Mouse (Mus musculus): ENCODE data around the gene Myt1l. TPM values are rescaled to one million over a fixed set of nuclear protein-coding genes. Genes with fewer than 3 reads are reported as not detected.

Gene Myt1l
- polyA plus RNA-seq, 1 experiment, result 0.11 TPM

GRCm38 (mm10) chr12:29823766-29824417 is 295.7 kb downstream of the Myt1l start:
- no peaks in the 10 kb centered on the region for H3K4me1 ChIP-seq (replicated peaks; ENCODE audit: control insufficient read depth, insufficient read depth, low read length)
- H3K27ac ChIP-seq (ENCODE audit: control insufficient read depth, insufficient read depth, low read length), result no peak overlapping the region
- 88% methylated on average over 10 of the region's 10 CpGs for WGBS
- H3K27me3 ChIP-seq (ENCODE audit: control insufficient read depth, insufficient read depth, low read length), result no peaks in the 10 kb centered on the region
- H3K36me3 ChIP-seq (ENCODE audit: control insufficient read depth, insufficient read depth, low read length), result no peaks in the 10 kb centered on the region
- TF ChIP-seq CTCF (IDR thresholded peaks at IDR 0.05; ENCODE audit: borderline replicate concordance, control insufficient read depth, extremely low read depth, insufficient read depth, low read length, poor library complexity) (no peak), POLR2A (IDR thresholded peaks at IDR 0.05; ENCODE audit: control insufficient read depth, extremely low read depth, insufficient read depth, low read length, poor library complexity) (no peak)
- H3K4me3 ChIP-seq (ENCODE audit: control insufficient read depth, insufficient read depth, low read length), result no peak overlapping the region
- DNase-seq, result no peak

GRCm38 (mm10) chr12:29830571-29830970 is 302.4 kb downstream of the Myt1l start:
- no peaks in the 10 kb centered on the region for H3K4me1 ChIP-seq (replicated peaks; ENCODE audit: control insufficient read depth, insufficient read depth, low read length)
- H3K4me3 ChIP-seq (ENCODE audit: control insufficient read depth, insufficient read depth, low read length), result no peak overlapping the region
- no peaks in the 10 kb centered on the region for H3K36me3 ChIP-seq (ENCODE audit: control insufficient read depth, insufficient read depth, low read length)
- no peak for DNase-seq
- TF ChIP-seq POLR2A (IDR thresholded peaks at IDR 0.05; ENCODE audit: control insufficient read depth, extremely low read depth, insufficient read depth, low read length, poor library complexity) (no peak), CTCF (IDR thresholded peaks at IDR 0.05; ENCODE audit: borderline replicate concordance, control insufficient read depth, extremely low read depth, insufficient read depth, low read length, poor library complexity) (no peak)
- no peaks in the 10 kb centered on the region for H3K27me3 ChIP-seq (ENCODE audit: control insufficient read depth, insufficient read depth, low read length)
- no peak overlapping the region for H3K27ac ChIP-seq (ENCODE audit: control insufficient read depth, insufficient read depth, low read length)

- no peaks in the 10 kb centered on the region for H3K4me1 ChIP-seq (replicated peaks; ENCODE audit: control insufficient read depth, insufficient read depth, low read length)
- no peak overlapping the region for H3K27ac ChIP-seq (ENCODE audit: control insufficient read depth, insufficient read depth, low read length)
- H3K27me3 ChIP-seq (ENCODE audit: control insufficient read depth, insufficient read depth, low read length), result no peaks in the 10 kb centered on the region
- no peak for DNase-seq
- no peaks in the 10 kb centered on the region for H3K36me3 ChIP-seq (ENCODE audit: control insufficient read depth, insufficient read depth, low read length)
- WGBS, result 83% methylated on average over 11 of the region's 11 CpGs
- H3K4me3 ChIP-seq (ENCODE audit: control insufficient read depth, insufficient read depth, low read length), result no peak overlapping the region
- TF ChIP-seq CTCF (IDR thresholded peaks at IDR 0.05; ENCODE audit: borderline replicate concordance, control insufficient read depth, extremely low read depth, insufficient read depth, low read length, poor library complexity) (no peak), POLR2A (IDR thresholded peaks at IDR 0.05; ENCODE audit: control insufficient read depth, extremely low read depth, insufficient read depth, low read length, poor library complexity) (no peak)
Observed at GRCm38 (mm10) chr12:29831356-29831755, 303.2 kb downstream of the Myt1l start.

GRCm38 (mm10) chr12:29837301-29837791 is 309.2 kb downstream of the Myt1l start:
- 43% methylated on average over 5 of the region's 5 CpGs for WGBS
- no peak overlapping the region for H3K27ac ChIP-seq (ENCODE audit: control insufficient read depth, insufficient read depth, low read length)
- no peak for DNase-seq
- H3K36me3 ChIP-seq (ENCODE audit: control insufficient read depth, insufficient read depth, low read length), result no peaks in the 10 kb centered on the region
- no peaks in the 10 kb centered on the region for H3K4me1 ChIP-seq (replicated peaks; ENCODE audit: control insufficient read depth, insufficient read depth, low read length)
- no peak overlapping the region for H3K4me3 ChIP-seq (ENCODE audit: control insufficient read depth, insufficient read depth, low read length)
- no peak for TF ChIP-seq CTCF (IDR thresholded peaks at IDR 0.05; ENCODE audit: borderline replicate concordance, control insufficient read depth, extremely low read depth, insufficient read depth, low read length, poor library complexity)
- no peak for TF ChIP-seq POLR2A (IDR thresholded peaks at IDR 0.05; ENCODE audit: control insufficient read depth, extremely low read depth, insufficient read depth, low read length, poor library complexity)
- no peaks in the 10 kb centered on the region for H3K27me3 ChIP-seq (ENCODE audit: control insufficient read depth, insufficient read depth, low read length)

- Histone ChIP-seq H3K27me3 (ENCODE audit: control insufficient read depth, insufficient read depth, low read length) (no peaks in the 10 kb centered on the region), H3K36me3 (ENCODE audit: control insufficient read depth, insufficient read depth, low read length) (no peaks in the 10 kb centered on the region), H3K4me1 (replicated peaks; ENCODE audit: control insufficient read depth, insufficient read depth, low read length) (no peaks in the 10 kb centered on the region), H3K4me3 (ENCODE audit: control insufficient read depth, insufficient read depth, low read length) (no peak overlapping the region), H3K27ac (ENCODE audit: control insufficient read depth, insufficient read depth, low read length) (no peak overlapping the region)
- TF ChIP-seq CTCF (IDR thresholded peaks at IDR 0.05; ENCODE audit: borderline replicate concordance, control insufficient read depth, extremely low read depth, insufficient read depth, low read length, poor library complexity) (no peak), POLR2A (IDR thresholded peaks at IDR 0.05; ENCODE audit: control insufficient read depth, extremely low read depth, insufficient read depth, low read length, poor library complexity) (no peak)
- no peak for DNase-seq
- 91% methylated on average over 7 of the region's 7 CpGs for WGBS
Observed at GRCm38 (mm10) chr12:29838421-29838820, 310.2 kb downstream of the Myt1l start.

- Histone ChIP-seq H3K4me1 (replicated peaks; ENCODE audit: control insufficient read depth, insufficient read depth, low read length) (no peaks in the 10 kb centered on the region), H3K27ac (ENCODE audit: control insufficient read depth, insufficient read depth, low read length) (no peak overlapping the region), H3K27me3 (ENCODE audit: control insufficient read depth, insufficient read depth, low read length) (no peaks in the 10 kb centered on the region), H3K36me3 (ENCODE audit: control insufficient read depth, insufficient read depth, low read length) (no peaks in the 10 kb centered on the region), H3K4me3 (ENCODE audit: control insufficient read depth, insufficient read depth, low read length) (no peak overlapping the region)
- TF ChIP-seq CTCF (IDR thresholded peaks at IDR 0.05; ENCODE audit: borderline replicate concordance, control insufficient read depth, extremely low read depth, insufficient read depth, low read length, poor library complexity) (no peak), POLR2A (IDR thresholded peaks at IDR 0.05; ENCODE audit: control insufficient read depth, extremely low read depth, insufficient read depth, low read length, poor library complexity) (no peak)
- DNase-seq, result no peak
- 80% methylated on average over 3 of the region's 3 CpGs for WGBS
Observed at GRCm38 (mm10) chr12:29849936-29850335, 321.8 kb downstream of the Myt1l start.

Measured in thymus, adult 2 months (tissue).